Mouse (Mus musculus): ENCODE data around the gene Wdpcp. TPM values are rescaled to one million over a fixed set of nuclear protein-coding genes. Genes with fewer than 3 reads are reported as not detected.

Wdpcp gene
- polyA plus RNA-seq, 1 experiment from 2014 or later = 1.4 TPM

- no peak overlapping the region for H3K27ac ChIP-seq (ENCODE audit: low read depth, low read length)
- 94% methylated on average over 2 of the region's 2 CpGs for WGBS
Observed at GRCm38 (mm10) chr11:21847040-21847439, 275.0 kb downstream of the Wdpcp start.

GRCm38 (mm10) chr11:21864000-21864399 lies 292.0 kb downstream of the Wdpcp start:
- no peak overlapping the region for H3K4me3 ChIP-seq (ENCODE audit: low read depth, low read length)
- no peak overlapping the region for H3K4me2 ChIP-seq (replicated peaks; ENCODE audit: low read depth)
- no peaks in the 10 kb centered on the region for H3K9me3 ChIP-seq (ENCODE audit: control insufficient read depth)
- no peaks in the 10 kb centered on the region for H3K4me1 ChIP-seq (replicated peaks; ENCODE audit: control insufficient read depth, insufficient read depth, low read length)
- no peaks in the 10 kb centered on the region for H3K36me3 ChIP-seq (ENCODE audit: control insufficient read depth, insufficient read depth)
- WGBS = 59% methylated on average over 6 of the region's 6 CpGs
- no peaks in the 10 kb centered on the region for H3K27me3 ChIP-seq (replicated peaks; ENCODE audit: control insufficient read depth, insufficient read depth, low read length)
- no peak for ATAC-seq
- H3K9ac ChIP-seq (ENCODE audit: low read depth, low read length) = no peak overlapping the region
- no peak for TF ChIP-seq CTCF (IDR thresholded peaks at IDR 0.05; ENCODE audit: low read depth)
- no peak overlapping the region for H3K27ac ChIP-seq (ENCODE audit: low read depth, low read length)

More at GRCm38 (mm10) chr11:21847040-21847439, 275.0 kb downstream of the Wdpcp start:
- H3K9me3 ChIP-seq (ENCODE audit: control insufficient read depth) = no peaks in the 10 kb centered on the region
- no peak overlapping the region for H3K4me3 ChIP-seq (ENCODE audit: low read depth, low read length)
- H3K9ac ChIP-seq (ENCODE audit: low read depth, low read length) = no peak overlapping the region
- no peak for TF ChIP-seq CTCF (IDR thresholded peaks at IDR 0.05; ENCODE audit: low read depth)
- no peak for ATAC-seq
- H3K4me2 ChIP-seq (replicated peaks; ENCODE audit: low read depth) = no peak overlapping the region
- H3K4me1 ChIP-seq (replicated peaks; ENCODE audit: control insufficient read depth, insufficient read depth, low read length) = no peaks in the 10 kb centered on the region
- H3K27me3 ChIP-seq (replicated peaks; ENCODE audit: control insufficient read depth, insufficient read depth, low read length) = no peaks in the 10 kb centered on the region
- no peaks in the 10 kb centered on the region for H3K36me3 ChIP-seq (ENCODE audit: control insufficient read depth, insufficient read depth)

- no peaks in the 10 kb centered on the region for H3K36me3 ChIP-seq (ENCODE audit: control insufficient read depth, insufficient read depth)
- 83% methylated on average over 6 of the region's 6 CpGs for WGBS
- no peak for ATAC-seq
- H3K9ac ChIP-seq (ENCODE audit: low read depth, low read length) = no peak overlapping the region
- no peaks in the 10 kb centered on the region for H3K4me1 ChIP-seq (replicated peaks; ENCODE audit: control insufficient read depth, insufficient read depth, low read length)
- H3K4me2 ChIP-seq (replicated peaks; ENCODE audit: low read depth) = no peak overlapping the region
- H3K9me3 ChIP-seq (ENCODE audit: control insufficient read depth) = no peaks in the 10 kb centered on the region
- H3K27me3 ChIP-seq (replicated peaks; ENCODE audit: control insufficient read depth, insufficient read depth, low read length) = no peaks in the 10 kb centered on the region
- H3K4me3 ChIP-seq (ENCODE audit: low read depth, low read length) = no peak overlapping the region
- no peak overlapping the region for H3K27ac ChIP-seq (ENCODE audit: low read depth, low read length)
- TF ChIP-seq CTCF (IDR thresholded peaks at IDR 0.05; ENCODE audit: low read depth) = no peak
Observed at GRCm38 (mm10) chr11:21864516-21864915, 292.5 kb downstream of the Wdpcp start.

- TF ChIP-seq CTCF (IDR thresholded peaks at IDR 0.05; ENCODE audit: low read depth) = no peak
- 71% methylated on average over 3 of the region's 3 CpGs for WGBS
- Histone ChIP-seq H3K27me3 (replicated peaks; ENCODE audit: control insufficient read depth, insufficient read depth, low read length) (no peaks in the 10 kb centered on the region), H3K27ac (ENCODE audit: low read depth, low read length) (no peak overlapping the region), H3K9ac (ENCODE audit: low read depth, low read length) (no peak overlapping the region), H3K4me2 (replicated peaks; ENCODE audit: low read depth) (no peak overlapping the region), H3K36me3 (ENCODE audit: control insufficient read depth, insufficient read depth) (no peaks in the 10 kb centered on the region), H3K4me3 (ENCODE audit: low read depth, low read length) (no peak overlapping the region), H3K4me1 (replicated peaks; ENCODE audit: control insufficient read depth, insufficient read depth, low read length) (no peaks in the 10 kb centered on the region), H3K9me3 (ENCODE audit: control insufficient read depth) (no peaks in the 10 kb centered on the region)
- no peak for ATAC-seq
Observed at GRCm38 (mm10) chr11:21868675-21869074, 296.6 kb downstream of the Wdpcp start.

GRCm38 (mm10) chr11:21870863-21871262 lies 298.8 kb downstream of the Wdpcp start:
- Histone ChIP-seq H3K27ac (ENCODE audit: low read depth, low read length) (no peak overlapping the region), H3K27me3 (replicated peaks; ENCODE audit: control insufficient read depth, insufficient read depth, low read length) (no peaks in the 10 kb centered on the region), H3K36me3 (ENCODE audit: control insufficient read depth, insufficient read depth) (no peaks in the 10 kb centered on the region), H3K9me3 (ENCODE audit: control insufficient read depth) (no peaks in the 10 kb centered on the region), H3K4me1 (replicated peaks; ENCODE audit: control insufficient read depth, insufficient read depth, low read length) (no peaks in the 10 kb centered on the region), H3K4me3 (ENCODE audit: low read depth, low read length) (no peak overlapping the region), H3K9ac (ENCODE audit: low read depth, low read length) (no peak overlapping the region), H3K4me2 (replicated peaks; ENCODE audit: low read depth) (no peak overlapping the region)
- no peak for TF ChIP-seq CTCF (IDR thresholded peaks at IDR 0.05; ENCODE audit: low read depth)
- WGBS = 86% methylated on average over 1 of the region's 1 CpGs
- no peak for ATAC-seq

- no peak for ATAC-seq
- Histone ChIP-seq H3K27me3 (replicated peaks; ENCODE audit: control insufficient read depth, insufficient read depth, low read length) (no peaks in the 10 kb centered on the region), H3K4me1 (replicated peaks; ENCODE audit: control insufficient read depth, insufficient read depth, low read length) (no peaks in the 10 kb centered on the region), H3K9ac (ENCODE audit: low read depth, low read length) (no peak overlapping the region), H3K9me3 (ENCODE audit: control insufficient read depth) (no peaks in the 10 kb centered on the region), H3K4me3 (ENCODE audit: low read depth, low read length) (no peak overlapping the region), H3K27ac (ENCODE audit: low read depth, low read length) (no peak overlapping the region), H3K4me2 (replicated peaks; ENCODE audit: low read depth) (no peak overlapping the region), H3K36me3 (ENCODE audit: control insufficient read depth, insufficient read depth) (no peaks in the 10 kb centered on the region)
- WGBS = 63% methylated on average over 4 of the region's 4 CpGs
- TF ChIP-seq CTCF (IDR thresholded peaks at IDR 0.05; ENCODE audit: low read depth) = no peak
Observed at GRCm38 (mm10) chr11:21871728-21872127, 299.7 kb downstream of the Wdpcp start.

- Histone ChIP-seq H3K27ac (ENCODE audit: low read depth, low read length) (no peak overlapping the region), H3K36me3 (ENCODE audit: control insufficient read depth, insufficient read depth) (no peaks in the 10 kb centered on the region), H3K9me3 (ENCODE audit: control insufficient read depth) (no peaks in the 10 kb centered on the region), H3K4me2 (replicated peaks; ENCODE audit: low read depth) (no peak overlapping the region), H3K9ac (ENCODE audit: low read depth, low read length) (no peak overlapping the region), H3K27me3 (replicated peaks; ENCODE audit: control insufficient read depth, insufficient read depth, low read length) (no peaks in the 10 kb centered on the region), H3K4me1 (replicated peaks; ENCODE audit: control insufficient read depth, insufficient read depth, low read length) (no peaks in the 10 kb centered on the region), H3K4me3 (ENCODE audit: low read depth, low read length) (no peak overlapping the region)
- no peak for ATAC-seq
- 92% methylated on average over 2 of the region's 2 CpGs for WGBS
- no peak for TF ChIP-seq CTCF (IDR thresholded peaks at IDR 0.05; ENCODE audit: low read depth)
Observed at GRCm38 (mm10) chr11:21875077-21875476, 303.0 kb downstream of the Wdpcp start.
